Mouse (Mus musculus) kidney, embryonic 16.5 days (tissue): ENCODE measurements at regions not wholly inside any gene's neighbourhood (a gene's known extent, or its start where the extent isn't known, plus 50 kb on each side); places are given as distances from the start of the nearest gene placed in this dataset.

ENCODE experiments used
- ATAC-seq: fragments of 200-750 bp; cut with Nextera tagmentation; 2 replicates; pipeline ENCODE4 v1.8.0; 2017; ENCODE audit warnings: moderate TSS enrichment; ENCODE audit not compliant: low FRiP score, low TSS enrichment
- H3K27ac ChIP-seq: fragments of 300-500 bp; sonication (generic); 2 replicates; pipeline ENCODE4 v1.5.1; 2014; ENCODE audit warnings: low read length
- H3K27me3 ChIP-seq: fragments of 300-500 bp; sonication (generic); 2 replicates; pipeline ENCODE4 v1.6.1; 2014; ENCODE audit warnings: low read length, control low read depth, mixed read lengths; ENCODE audit not compliant: insufficient read depth
- H3K36me3 ChIP-seq: fragments of 300-500 bp; sonication (generic); 2 replicates; pipeline ENCODE4 v1.6.1; 2014; ENCODE audit warnings: low read length, control low read depth, mixed read lengths; ENCODE audit not compliant: insufficient read depth
- H3K4me1 ChIP-seq: fragments of 300-500 bp; sonication (generic); 2 replicates; pipeline ENCODE4 v1.6.1; 2014; ENCODE audit warnings: low read length, control low read depth, mixed read lengths; ENCODE audit not compliant: insufficient read depth
- H3K4me2 ChIP-seq: fragments of 300-500 bp; sonication (generic); replicated peaks from 2 replicates; pipeline ENCODE4 v1.6.1; 2014; ENCODE audit warnings: low read depth, low read length
- H3K4me3 ChIP-seq: fragments of 300-500 bp; sonication (generic); 2 replicates; pipeline ENCODE4 v1.5.1; 2014; ENCODE audit warnings: mild to moderate bottlenecking, low read length
- H3K9ac ChIP-seq: fragments of 300-500 bp; sonication (generic); replicated peaks from 2 replicates; pipeline ENCODE4 v1.6.1; 2014; ENCODE audit warnings: low read length
- H3K9me3 ChIP-seq: fragments of 300-500 bp; sonication (generic); 2 replicates; pipeline ENCODE4 v1.6.1; 2016; ENCODE audit warnings: low read length, control low read depth
- WGBS: fragments of 180-500 bp; shearing (Covaris S2); extraction: QIAGEN DNeasy Blood & Tissue Kit; methylation state at CpG from one replicate; pipeline ENCODE4 v1.1.7; 2014; 5-methylcytosine and 5-hydroxymethylcytosine counted together

DNA sequence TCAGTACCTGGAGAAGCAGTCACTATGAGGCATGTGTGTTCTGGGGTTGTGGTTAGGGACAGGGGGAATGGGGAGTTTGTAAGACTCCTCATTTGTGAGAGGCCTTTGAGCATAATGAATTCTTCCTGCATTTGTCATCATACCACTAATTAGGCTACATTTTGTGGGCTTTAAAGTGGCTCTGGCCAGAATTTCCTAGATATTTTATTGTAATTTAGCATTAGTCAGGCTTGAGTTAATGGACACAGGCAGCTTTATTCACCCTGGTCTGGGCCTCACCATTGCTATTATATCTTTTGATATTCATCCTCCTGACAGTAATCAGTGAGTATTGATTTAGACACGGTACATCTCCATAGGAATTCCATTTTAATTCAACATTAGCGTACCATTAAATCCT is 151.8 kb upstream of the Ntf3 start:
- WGBS = 92% methylated on average over 2 of the region's 2 CpGs
- Histone ChIP-seq H3K9me3 (no peaks in the 10 kb centered on the region), H3K4me2 (no peak overlapping the region), H3K27ac (no peak overlapping the region), H3K27me3 (no peaks in the 10 kb centered on the region), H3K4me3 (no peak overlapping the region), H3K4me1 (no peaks in the 10 kb centered on the region), H3K9ac (no peak overlapping the region), H3K36me3 (no peaks in the 10 kb centered on the region)
- ATAC-seq = no peak

DNA sequence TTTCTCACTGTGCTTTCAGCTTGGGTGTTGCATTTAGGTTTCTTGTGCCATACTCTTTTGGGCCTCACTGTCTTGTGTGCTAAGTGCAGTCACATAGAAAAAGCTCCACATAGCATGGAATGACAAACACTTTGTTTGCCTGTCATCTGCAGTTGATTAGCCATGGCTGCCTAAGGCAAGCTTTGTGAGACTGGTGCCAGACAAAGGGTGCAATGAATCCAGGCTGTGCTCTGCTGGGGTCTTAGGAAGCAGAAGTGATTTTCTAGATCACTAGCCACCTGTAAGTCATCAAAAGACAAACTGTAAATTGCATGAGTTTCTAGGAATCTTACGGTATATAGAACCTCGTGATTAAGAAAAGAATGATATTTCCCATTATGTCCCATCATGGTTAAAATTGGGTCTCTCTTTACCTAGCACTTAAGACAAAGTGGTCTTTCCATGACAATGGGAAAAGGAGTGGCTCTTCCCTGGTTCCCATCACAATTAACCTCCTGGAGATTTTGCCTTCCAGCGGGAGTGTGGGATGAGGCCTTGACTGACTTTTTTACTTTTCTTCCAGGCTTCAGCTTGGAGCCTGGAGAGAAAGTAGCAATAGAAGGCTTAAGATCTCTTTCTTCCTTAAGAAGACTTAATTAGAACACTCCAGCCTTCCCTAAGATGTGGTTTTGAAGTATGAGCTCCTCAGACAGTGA is 144.2 kb upstream of the Ntf3 start:
- H3K4me3 ChIP-seq = no peak overlapping the region
- no peaks in the 10 kb centered on the region for H3K36me3 ChIP-seq
- H3K27me3 ChIP-seq = no peaks in the 10 kb centered on the region
- 72% methylated on average over 3 of the region's 3 CpGs for WGBS
- H3K9me3 ChIP-seq = no peaks in the 10 kb centered on the region
- H3K9ac ChIP-seq = no peak overlapping the region
- H3K4me1 ChIP-seq = no peaks in the 10 kb centered on the region; the same call in none of the 2 replicates
- no peak for ATAC-seq
- H3K27ac ChIP-seq = peak overlapping the region; percentile 69
- no peak overlapping the region for H3K4me2 ChIP-seq

DNA sequence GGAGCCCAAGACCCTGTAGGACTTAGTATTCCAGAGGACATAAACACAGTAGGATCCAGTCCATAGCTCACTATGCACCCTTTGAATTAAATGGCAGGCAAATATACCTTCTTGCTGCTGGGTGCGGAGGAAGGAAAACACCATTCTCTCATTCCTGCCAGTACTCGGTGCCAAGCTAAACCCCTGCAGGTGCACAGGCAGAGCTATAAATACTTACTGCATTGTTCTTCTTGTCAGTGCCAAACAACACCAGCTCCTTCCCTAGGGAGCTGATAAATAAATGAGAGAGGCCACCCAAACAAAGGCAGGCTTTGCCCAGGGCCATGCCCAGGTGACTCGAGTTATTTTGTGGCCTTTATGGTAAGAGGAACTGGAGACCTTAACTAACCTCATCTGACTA is 136.4 kb upstream of the Ntf3 start:
- WGBS = 59% methylated on average over 3 of the region's 3 CpGs
- no peaks in the 10 kb centered on the region for H3K36me3 ChIP-seq
- no peak overlapping the region for H3K4me3 ChIP-seq
- H3K9ac ChIP-seq = no peak overlapping the region
- H3K27me3 ChIP-seq = no peaks in the 10 kb centered on the region
- no peaks in the 10 kb centered on the region for H3K9me3 ChIP-seq
- no peak overlapping the region for H3K27ac ChIP-seq
- ATAC-seq = no peak
- H3K4me1 ChIP-seq = no peaks in the 10 kb centered on the region
- no peak overlapping the region for H3K4me2 ChIP-seq

DNA sequence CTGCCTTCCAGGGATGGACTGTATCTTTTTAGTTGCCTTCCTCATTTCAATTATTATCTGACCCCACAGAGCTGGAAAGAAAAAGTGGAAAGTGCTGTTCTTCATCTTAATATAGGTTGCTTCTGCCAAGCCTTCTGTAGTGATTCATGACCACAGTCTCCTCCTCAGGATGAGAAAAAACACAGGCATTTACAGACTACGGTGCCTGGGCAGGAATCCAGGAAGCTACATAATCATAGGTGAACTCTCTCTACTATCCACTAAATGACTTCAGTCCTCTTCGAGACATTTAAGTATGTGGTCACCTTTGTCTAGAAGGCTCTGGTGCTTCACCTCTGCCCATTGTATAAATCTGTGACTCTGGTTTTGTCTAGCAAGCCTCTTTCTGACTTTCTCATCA is 124.9 kb upstream of the Ntf3 start:
- Histone ChIP-seq H3K27ac (no peak overlapping the region), H3K27me3 (no peaks in the 10 kb centered on the region), H3K9ac (no peak overlapping the region), H3K4me3 (no peak overlapping the region), H3K4me1 (no peaks in the 10 kb centered on the region), H3K4me2 (no peak overlapping the region), H3K36me3 (no peaks in the 10 kb centered on the region), H3K9me3 (0 out of 2 replicates have a peak, but pooled peaks cover 2% of the 10 kb centered on the region)
- WGBS = 60% methylated on average over 2 of the region's 2 CpGs
- ATAC-seq = no peak

DNA sequence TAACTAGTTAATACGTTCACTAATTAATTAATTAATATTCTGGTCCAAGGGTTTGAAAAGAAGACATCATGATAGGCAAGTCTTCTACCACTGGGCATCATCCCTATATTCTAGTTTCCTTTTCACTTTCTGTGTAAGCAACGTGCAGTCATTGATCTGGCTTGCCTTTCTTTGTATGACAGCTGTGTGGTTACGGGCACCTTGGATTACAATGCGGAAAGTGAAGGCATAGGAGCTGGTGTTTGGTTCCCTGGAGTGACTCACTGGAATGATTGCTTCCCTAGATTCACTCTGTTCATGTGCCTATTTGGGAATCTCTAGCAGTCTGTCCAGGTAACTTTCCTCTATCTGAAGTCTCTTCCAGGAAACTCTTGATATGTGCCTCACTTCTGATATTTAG is 120.5 kb upstream of the Ntf3 start:
- H3K9me3 ChIP-seq = no peaks in the 10 kb centered on the region
- no peak overlapping the region for H3K4me2 ChIP-seq
- no peak for ATAC-seq
- WGBS = 81% methylated on average over 4 of the region's 4 CpGs
- no peaks in the 10 kb centered on the region for H3K36me3 ChIP-seq
- H3K27me3 ChIP-seq = no peaks in the 10 kb centered on the region
- no peaks in the 10 kb centered on the region for H3K4me1 ChIP-seq
- H3K4me3 ChIP-seq = no peak overlapping the region
- H3K9ac ChIP-seq = no peak overlapping the region
- H3K27ac ChIP-seq = no peak overlapping the region

GRCm38 (mm10) chr6:126286201-126286600 is 119.5 kb upstream of the Ntf3 start:
- no peak overlapping the region for H3K9ac ChIP-seq
- H3K4me3 ChIP-seq = no peak overlapping the region
- ATAC-seq = no peak
- H3K27me3 ChIP-seq = no peaks in the 10 kb centered on the region
- 82% methylated on average over 2 of the region's 2 CpGs for WGBS
- H3K36me3 ChIP-seq = no peaks in the 10 kb centered on the region
- no peak overlapping the region for H3K4me2 ChIP-seq
- no peaks in the 10 kb centered on the region for H3K9me3 ChIP-seq
- H3K27ac ChIP-seq = no peak overlapping the region
- no peaks in the 10 kb centered on the region for H3K4me1 ChIP-seq

DNA sequence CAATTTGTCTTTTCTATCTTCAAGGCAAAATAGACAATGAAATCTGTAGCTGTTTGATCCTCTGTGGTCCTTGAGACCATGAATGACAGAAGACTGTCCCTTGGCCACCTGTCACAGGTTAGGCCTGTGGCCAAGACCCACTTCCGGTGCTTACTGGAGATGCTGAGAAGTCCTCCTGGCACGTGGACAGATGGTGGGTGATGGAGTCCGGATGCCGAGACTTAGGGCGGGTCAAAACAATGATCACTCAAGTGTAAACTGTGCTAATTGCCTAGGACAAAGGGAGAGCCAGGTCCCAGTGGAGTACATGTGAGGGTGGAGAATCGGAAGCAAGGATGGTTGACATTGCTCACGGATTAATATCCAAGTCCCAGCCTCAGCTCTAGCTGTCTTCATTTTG is 117.7 kb upstream of the Ntf3 start:
- Histone ChIP-seq H3K9me3 (no peaks in the 10 kb centered on the region), H3K27me3 (no peaks in the 10 kb centered on the region), H3K36me3 (no peaks in the 10 kb centered on the region), H3K27ac (no peak overlapping the region), H3K9ac (no peak overlapping the region), H3K4me1 (no peaks in the 10 kb centered on the region), H3K4me2 (no peak overlapping the region), H3K4me3 (no peak overlapping the region)
- WGBS = 56% methylated on average over 7 of the region's 7 CpGs
- ATAC-seq = no peak

DNA sequence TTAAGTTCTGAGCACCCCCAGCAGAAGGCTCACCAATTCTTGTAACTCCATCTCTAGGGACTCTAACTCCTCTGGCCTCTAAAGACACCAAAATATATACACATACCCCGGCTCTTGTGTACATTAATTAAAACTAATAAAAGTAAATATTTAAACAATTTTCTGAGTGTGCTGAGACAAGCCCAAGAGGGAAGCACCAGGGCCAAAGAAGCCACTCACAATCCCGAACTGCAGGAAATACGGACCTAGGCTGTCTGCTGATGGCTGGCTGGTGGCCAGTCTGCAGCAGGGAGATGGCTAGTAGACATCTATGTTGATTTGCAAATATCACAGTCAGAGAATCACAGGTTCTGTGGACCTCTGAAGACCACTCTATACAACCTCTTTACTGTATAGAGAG is 113.6 kb upstream of the Ntf3 start:
- Histone ChIP-seq H3K4me2 (no peak overlapping the region), H3K4me3 (no peak overlapping the region), H3K27me3 (no peaks in the 10 kb centered on the region), H3K9me3 (no peaks in the 10 kb centered on the region), H3K4me1 (no peaks in the 10 kb centered on the region), H3K36me3 (no peaks in the 10 kb centered on the region), H3K9ac (no peak overlapping the region), H3K27ac (no peak overlapping the region)
- no peak for ATAC-seq
- 80% methylated on average over 3 of the region's 3 CpGs for WGBS

- ATAC-seq = peak; percentile 87
- H3K36me3 ChIP-seq = no peaks in the 10 kb centered on the region
- no peak overlapping the region for H3K4me3 ChIP-seq
- H3K9me3 ChIP-seq = no peaks in the 10 kb centered on the region; the same call in 1 of the 2 replicates
- WGBS = 40% methylated on average over 5 of the region's 5 CpGs
- peak overlapping the region; percentile 39 for H3K27ac ChIP-seq
- no peaks in the 10 kb centered on the region for H3K27me3 ChIP-seq
- H3K4me1 ChIP-seq = peaks cover 20% of the 10 kb centered on the region; the same call in 1 of the 2 replicates
- H3K4me2 ChIP-seq = no peak overlapping the region
- no peak overlapping the region for H3K9ac ChIP-seq
Observed at GRCm38 (mm10) chr6:126245986-126246385, 79.3 kb upstream of the Ntf3 start.

DNA sequence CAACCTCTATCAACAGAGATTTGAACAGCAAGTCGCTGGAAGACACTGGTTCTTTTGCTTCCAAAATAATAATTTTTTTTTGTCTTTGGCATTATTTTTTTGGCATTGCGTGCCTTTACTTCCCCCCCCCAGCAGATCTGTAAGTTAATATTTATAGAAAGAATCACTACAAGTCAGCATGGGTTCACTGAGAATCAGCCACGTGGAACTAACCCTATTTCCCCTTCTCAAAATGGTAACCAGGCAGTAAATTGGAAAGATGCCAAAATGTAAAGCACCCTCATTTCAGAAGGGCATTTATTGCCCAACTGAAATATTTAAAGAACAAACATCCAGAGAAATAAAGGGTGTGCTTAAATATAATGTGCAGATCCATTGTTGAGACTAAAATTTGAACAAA is 78.7 kb upstream of the Ntf3 start:
- 48% methylated on average over 3 of the region's 3 CpGs for whole genome bisulfite sequencing
- peak overlapping the region; percentile 78 for H3K27ac ChIP-seq

More for the DNA sequence above, 78.7 kb upstream of the Ntf3 start:
- ATAC-seq = peak; percentile 79; the same call in 1 of the 2 replicates
- no peaks in the 10 kb centered on the region for H3K27me3 ChIP-seq
- H3K36me3 ChIP-seq = no peaks in the 10 kb centered on the region
- 0 out of 2 replicates have a peak overlapping the region, but pooled peaks have one; percentile 7 for H3K4me2 ChIP-seq
- H3K9me3 ChIP-seq = no peaks in the 10 kb centered on the region; the same call in 1 of the 2 replicates
- no peak overlapping the region for H3K4me3 ChIP-seq
- H3K4me1 ChIP-seq = peaks cover 20% of the 10 kb centered on the region; the same call in 1 of the 2 replicates
- H3K9ac ChIP-seq = no peak overlapping the region
